Mouse (Mus musculus): ENCODE measurements at regions not wholly inside any gene's neighbourhood (a gene's known extent, or its start where the extent isn't known, plus 50 kb on each side); places are given as distances from the start of the nearest gene placed in this dataset.

DNA sequence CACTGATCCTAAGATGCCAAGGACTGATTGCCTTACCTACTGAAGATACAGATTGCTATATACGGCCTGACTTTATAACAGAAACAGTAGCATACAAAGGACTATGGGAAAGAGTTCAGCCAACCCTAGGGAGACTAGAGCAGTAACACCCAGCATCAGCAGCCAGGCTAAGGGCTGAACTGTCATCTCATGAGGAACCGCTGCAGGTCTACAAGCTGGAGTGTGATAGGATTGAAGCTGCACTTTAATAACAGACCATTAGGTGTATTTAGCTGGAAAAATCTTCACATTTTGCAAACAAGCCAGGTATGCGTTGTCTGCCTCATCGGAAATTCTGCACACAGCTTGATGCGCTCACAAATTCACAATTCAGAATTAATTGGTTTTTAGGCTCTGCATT, 95.5 kb downstream of the Foxa2 start:
- Histone ChIP-seq H3K4me1 (ENCODE audit: control insufficient read depth, insufficient read depth, low read length) (no peaks in the 10 kb centered on the region), H3K27me3 (replicated peaks; ENCODE audit: control insufficient read depth, insufficient read depth, low read length) (no peaks in the 10 kb centered on the region; the same call in 1 of the 2 replicates), H3K36me3 (ENCODE audit: control insufficient read depth, insufficient read depth, low read length) (no peaks in the 10 kb centered on the region), H3K27ac (ENCODE audit: insufficient read depth, low read depth, low read length) (no peak overlapping the region), H3K4me3 (ENCODE audit: insufficient read depth, low read depth, low read length) (no peak overlapping the region)
- DNase-seq = no peak
- TF ChIP-seq POLR2A (IDR thresholded peaks at IDR 0.05; ENCODE audit: low read depth, low read length) = no peak
- no peak for TF ChIP-seq CTCF (conservative IDR thresholded peaks at IDR 0.05; ENCODE audit: insufficient read depth, insufficient read length, low read depth, low read length)
- WGBS = 95% methylated on average over 5 of the region's 5 CpGs

DNA sequence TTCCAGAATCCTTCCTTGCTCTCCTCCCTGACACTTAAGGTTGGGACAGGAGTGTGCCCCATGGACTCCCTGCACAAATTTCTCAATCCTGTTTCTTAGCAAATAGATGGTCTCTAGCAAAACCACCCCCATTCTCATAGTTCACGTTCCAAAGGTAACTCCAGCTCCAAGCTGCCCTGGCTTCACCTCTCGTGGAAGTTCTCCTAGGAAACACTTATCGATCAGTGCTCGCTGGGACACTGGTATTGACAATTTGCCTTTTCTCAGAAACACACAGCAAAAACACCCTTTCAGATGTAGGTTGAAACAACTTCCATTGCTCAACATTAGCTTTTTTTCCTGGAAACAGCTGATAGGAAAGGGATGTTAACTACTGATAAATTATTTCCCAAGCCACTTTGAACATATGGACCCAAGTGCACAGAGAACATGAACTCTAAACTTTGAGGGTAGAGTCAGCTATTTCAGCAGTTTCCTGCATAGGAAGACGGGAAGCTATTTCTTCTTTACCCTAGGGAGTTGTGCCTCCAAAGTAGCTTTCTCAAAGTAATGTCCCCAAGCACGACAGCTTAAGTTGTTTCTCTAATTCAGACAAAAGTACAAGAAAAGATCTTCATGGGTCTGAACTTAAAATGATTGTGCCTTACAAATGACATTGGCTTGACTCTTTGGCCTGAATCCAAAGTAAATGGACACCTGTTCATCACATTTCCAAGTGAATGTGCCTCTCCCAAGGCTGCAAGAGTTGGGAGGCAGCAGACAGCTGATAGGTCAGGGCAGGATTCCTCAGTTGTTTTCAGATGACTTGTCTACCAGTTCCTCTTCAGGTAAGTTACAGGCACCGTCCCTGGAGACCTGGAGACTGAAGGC, 102.4 kb downstream of the Foxa2 start:
- Histone ChIP-seq H3K27me3 (replicated peaks; ENCODE audit: control insufficient read depth, insufficient read depth, low read length) (no peaks in the 10 kb centered on the region; the same call in 1 of the 2 replicates), H3K4me1 (ENCODE audit: control insufficient read depth, insufficient read depth, low read length) (no peaks in the 10 kb centered on the region), H3K4me3 (ENCODE audit: insufficient read depth, low read depth, low read length) (no peak overlapping the region), H3K36me3 (ENCODE audit: control insufficient read depth, insufficient read depth, low read length) (no peaks in the 10 kb centered on the region), H3K27ac (ENCODE audit: insufficient read depth, low read depth, low read length) (no peak overlapping the region)
- 76% methylated on average over 7 of the region's 7 CpGs for WGBS
- TF ChIP-seq POLR2A (IDR thresholded peaks at IDR 0.05; ENCODE audit: low read depth, low read length) = no peak
- TF ChIP-seq CTCF (conservative IDR thresholded peaks at IDR 0.05; ENCODE audit: insufficient read depth, insufficient read length, low read depth, low read length) = no peak
- DNase-seq = no peak

DNA sequence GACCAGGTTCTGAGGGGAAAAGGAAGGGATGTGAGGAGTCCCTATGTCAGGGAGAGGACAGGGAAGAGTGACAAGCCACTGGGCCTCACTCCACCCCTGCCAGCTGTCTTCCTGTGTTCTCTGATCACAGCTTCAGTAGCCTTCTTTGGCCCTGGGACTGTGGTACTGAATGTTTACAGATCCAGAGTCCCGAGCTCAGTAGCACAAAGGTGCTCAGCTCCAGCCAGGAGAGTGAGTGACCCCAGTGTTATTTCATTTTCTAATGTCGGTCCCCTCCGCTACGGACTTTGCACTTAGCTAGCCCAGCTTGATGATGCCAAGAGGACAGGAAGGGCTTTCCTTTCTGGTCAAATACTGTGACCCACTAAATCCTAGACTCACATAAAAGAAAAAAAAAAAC, 104.2 kb downstream of the Foxa2 start:
- TF ChIP-seq POLR2A (IDR thresholded peaks at IDR 0.05; ENCODE audit: low read depth, low read length) = no peak
- no peak for TF ChIP-seq CTCF (conservative IDR thresholded peaks at IDR 0.05; ENCODE audit: insufficient read depth, insufficient read length, low read depth, low read length)
- no peak overlapping the region for H3K27ac ChIP-seq (ENCODE audit: insufficient read depth, low read depth, low read length)
- no peaks in the 10 kb centered on the region; the same call in 1 of the 2 replicates for H3K27me3 ChIP-seq (replicated peaks; ENCODE audit: control insufficient read depth, insufficient read depth, low read length)
- H3K36me3 ChIP-seq (ENCODE audit: control insufficient read depth, insufficient read depth, low read length) = no peaks in the 10 kb centered on the region
- no peaks in the 10 kb centered on the region for H3K4me1 ChIP-seq (ENCODE audit: control insufficient read depth, insufficient read depth, low read length)
- no peak overlapping the region for H3K4me3 ChIP-seq (ENCODE audit: insufficient read depth, low read depth, low read length)
- 45% methylated on average over 4 of the region's 4 CpGs for WGBS
- DNase-seq = peak; percentile 39

DNA sequence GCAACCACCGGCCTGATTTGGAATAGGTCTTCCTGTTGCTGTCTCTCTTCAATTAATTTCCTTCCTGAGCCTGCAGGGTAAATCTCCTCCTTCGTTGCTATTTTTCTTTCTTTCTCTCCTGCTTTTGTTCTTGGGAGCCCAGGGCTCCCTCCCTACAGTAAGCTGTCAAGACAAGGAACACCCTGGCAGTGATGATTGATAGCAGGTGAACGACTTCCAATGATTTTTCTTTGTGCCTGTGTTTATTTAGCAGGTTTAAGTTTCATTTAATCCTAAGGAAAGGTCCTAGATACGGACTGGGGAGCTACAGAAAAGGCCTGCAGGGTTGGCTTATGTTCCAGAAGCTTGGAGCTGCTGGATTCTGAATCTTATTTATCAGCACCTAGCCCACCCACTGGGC, 105.5 kb downstream of the Foxa2 start:
- DNase-seq = no peak

DNA sequence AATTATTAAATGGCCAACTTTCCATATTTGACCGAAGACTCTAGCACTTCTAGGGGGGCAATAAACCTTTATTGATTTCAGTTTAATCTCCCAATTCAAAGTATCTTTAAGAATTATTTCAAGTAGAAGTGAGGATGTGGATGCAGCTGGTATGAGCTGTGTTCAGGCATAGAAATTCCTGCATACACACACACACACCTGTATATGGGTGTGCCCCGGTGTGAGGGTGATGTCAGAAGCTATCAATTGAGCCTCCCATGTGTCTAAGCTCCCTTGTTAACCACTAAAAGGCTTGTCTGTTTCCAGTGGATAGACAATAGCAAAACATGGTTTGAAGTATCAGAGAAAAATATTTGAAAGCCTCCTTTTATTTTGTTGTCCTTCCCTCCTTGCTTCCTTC, 114.3 kb downstream of the Foxa2 start:
- no peak overlapping the region for H3K4me3 ChIP-seq (ENCODE audit: insufficient read depth, low read depth, low read length)
- no peaks in the 10 kb centered on the region for H3K27me3 ChIP-seq (replicated peaks; ENCODE audit: control insufficient read depth, insufficient read depth, low read length)
- DNase-seq = no peak
- WGBS = 89% methylated on average over 2 of the region's 2 CpGs
- H3K4me1 ChIP-seq (ENCODE audit: control insufficient read depth, insufficient read depth, low read length) = 0 out of 2 replicates have a peak, but pooled peaks cover 6% of the 10 kb centered on the region
- H3K27ac ChIP-seq (ENCODE audit: insufficient read depth, low read depth, low read length) = no peak overlapping the region
- H3K36me3 ChIP-seq (ENCODE audit: control insufficient read depth, insufficient read depth, low read length) = no peaks in the 10 kb centered on the region
- no peak for TF ChIP-seq CTCF (conservative IDR thresholded peaks at IDR 0.05; ENCODE audit: insufficient read depth, insufficient read length, low read depth, low read length)
- no peak for TF ChIP-seq POLR2A (IDR thresholded peaks at IDR 0.05; ENCODE audit: low read depth, low read length)

More for the DNA sequence above, 105.5 kb downstream of the Foxa2 start:
- H3K4me1 ChIP-seq (ENCODE audit: control insufficient read depth, insufficient read depth, low read length) = no peaks in the 10 kb centered on the region
- no peak overlapping the region for H3K27ac ChIP-seq (ENCODE audit: insufficient read depth, low read depth, low read length)
- H3K27me3 ChIP-seq (replicated peaks; ENCODE audit: control insufficient read depth, insufficient read depth, low read length) = no peaks in the 10 kb centered on the region
- TF ChIP-seq POLR2A (IDR thresholded peaks at IDR 0.05; ENCODE audit: low read depth, low read length) (no peak), CTCF (conservative IDR thresholded peaks at IDR 0.05; ENCODE audit: insufficient read depth, insufficient read length, low read depth, low read length) (no peak)
- H3K36me3 ChIP-seq (ENCODE audit: control insufficient read depth, insufficient read depth, low read length) = no peaks in the 10 kb centered on the region
- 38% methylated on average over 4 of the region's 4 CpGs for WGBS
- H3K4me3 ChIP-seq (ENCODE audit: insufficient read depth, low read depth, low read length) = no peak overlapping the region

DNA sequence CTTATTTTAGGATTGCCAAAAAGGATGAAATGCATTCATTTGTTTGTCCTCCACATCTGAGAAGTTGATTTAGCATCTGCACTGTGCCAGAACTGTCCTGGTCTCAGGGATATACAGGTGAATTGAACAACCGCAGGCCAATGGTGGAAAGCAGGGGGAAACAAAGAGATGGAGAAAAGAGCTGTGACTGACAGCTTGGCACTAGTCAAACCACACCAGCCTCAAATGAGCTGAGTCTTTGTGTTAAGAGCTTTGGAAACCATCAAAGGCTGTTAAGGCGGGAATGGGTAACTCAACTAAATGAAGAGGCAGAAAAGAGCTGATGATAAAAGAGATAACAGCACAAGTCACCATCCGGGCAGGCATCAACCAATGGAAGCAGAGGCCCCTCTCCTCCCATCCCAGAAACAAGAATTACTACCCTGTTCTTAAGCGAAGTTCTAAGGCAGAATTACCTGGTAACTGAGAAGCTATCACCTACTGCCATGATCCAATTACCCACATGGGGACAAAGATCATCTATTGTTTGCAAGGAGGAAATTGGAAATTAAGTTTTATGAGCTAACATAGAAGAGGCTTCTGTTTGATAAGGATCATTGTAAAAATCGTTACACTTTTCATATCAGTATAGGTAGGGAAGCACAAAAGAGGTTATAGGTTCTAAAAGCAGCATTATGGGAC, 117.6 kb downstream of the Foxa2 start:
- DNase-seq = no peak
- TF ChIP-seq POLR2A (IDR thresholded peaks at IDR 0.05; ENCODE audit: low read depth, low read length) (no peak), CTCF (conservative IDR thresholded peaks at IDR 0.05; ENCODE audit: insufficient read depth, insufficient read length, low read depth, low read length) (no peak)
- Histone ChIP-seq H3K36me3 (ENCODE audit: control insufficient read depth, insufficient read depth, low read length) (no peaks in the 10 kb centered on the region), H3K27ac (ENCODE audit: insufficient read depth, low read depth, low read length) (no peak overlapping the region), H3K27me3 (replicated peaks; ENCODE audit: control insufficient read depth, insufficient read depth, low read length) (no peaks in the 10 kb centered on the region; the same call in 1 of the 2 replicates), H3K4me3 (ENCODE audit: insufficient read depth, low read depth, low read length) (no peak overlapping the region), H3K4me1 (ENCODE audit: control insufficient read depth, insufficient read depth, low read length) (0 out of 2 replicates have a peak, but pooled peaks cover 6% of the 10 kb centered on the region)
- WGBS = 73% methylated on average over 5 of the region's 5 CpGs
